Mouse (Mus musculus): Measurements from ENCODE around the gene Prkg1. TPM values are rescaled to one million over a fixed set of nuclear protein-coding genes. Genes with fewer than 3 reads are reported as not detected.
"Not testable (repeated sequence)": the region's sequence is repeated elsewhere in the genome, so short reads cannot be mapped to it uniquely, and the experiment has no call there.

Gene Prkg1
- polyA plus RNA-seq, 1 experiment from 2014 or later: 12.0 TPM

- DNase-seq (ENCODE audit: low spot score); H3K27me3 ChIP-seq (ENCODE audit: insufficient read depth, poor library complexity, severe bottlenecking); H3K4me1 ChIP-seq; H3K27ac ChIP-seq; H3K4me3 ChIP-seq; H3K9me3 ChIP-seq; H3K36me3 ChIP-seq: not testable (repeated sequence)
Measured at GRCm38 (mm10) chr19:31352784-31353183, 412.0 kb downstream of the Prkg1 start.

DNA sequence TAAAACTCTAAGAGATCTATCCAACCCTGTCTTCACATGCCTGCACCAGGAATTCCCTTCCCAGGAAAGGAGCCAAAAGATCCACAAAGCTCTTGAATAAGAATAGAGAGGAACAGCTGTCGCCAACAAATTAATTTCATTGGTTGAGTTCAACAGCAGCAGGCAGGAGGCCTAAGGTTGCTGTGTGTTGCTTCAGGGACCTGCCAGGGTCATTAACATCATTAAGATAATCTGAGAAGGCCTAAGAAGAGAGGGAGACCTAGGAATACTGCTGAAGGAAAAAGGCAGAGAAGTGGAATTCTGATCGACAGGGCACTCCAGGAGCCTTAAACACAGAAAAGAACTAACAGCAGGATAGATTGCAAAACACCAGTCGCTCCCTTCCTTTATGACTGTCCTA is 413.0 kb downstream of the Prkg1 start:
- no peaks in the 10 kb centered on the region for H3K9me3 ChIP-seq
- DNase-seq (ENCODE audit: low spot score): no peak
- no peaks in the 10 kb centered on the region for H3K36me3 ChIP-seq
- WGBS: 61% methylated on average over 3 of the region's 3 CpGs
- no peak overlapping the region for H3K27ac ChIP-seq
- H3K4me3 ChIP-seq: no peak overlapping the region
- H3K27me3 ChIP-seq (ENCODE audit: insufficient read depth, poor library complexity, severe bottlenecking): no peaks in the 10 kb centered on the region
- H3K4me1 ChIP-seq: no peaks in the 10 kb centered on the region

- Histone ChIP-seq H3K4me3 (no peak overlapping the region), H3K27me3 (ENCODE audit: insufficient read depth, poor library complexity, severe bottlenecking) (no peaks in the 10 kb centered on the region), H3K27ac (no peak overlapping the region), H3K36me3 (no peaks in the 10 kb centered on the region), H3K4me1 (no peaks in the 10 kb centered on the region), H3K9me3 (no peaks in the 10 kb centered on the region)
- no peak for DNase-seq (ENCODE audit: low spot score)
- WGBS: 23% methylated on average over 4 of the region's 4 CpGs
Measured at GRCm38 (mm10) chr19:31342150-31342549, 422.7 kb downstream of the Prkg1 start.

- no peak overlapping the region for H3K4me3 ChIP-seq
- 77% methylated on average over 1 of the region's 1 CpGs for WGBS
- H3K4me1 ChIP-seq: no peaks in the 10 kb centered on the region
- H3K27me3 ChIP-seq (ENCODE audit: insufficient read depth, poor library complexity, severe bottlenecking): no peaks in the 10 kb centered on the region
- H3K9me3 ChIP-seq: no peaks in the 10 kb centered on the region
- no peaks in the 10 kb centered on the region for H3K36me3 ChIP-seq
- no peak for DNase-seq (ENCODE audit: low spot score)
- no peak overlapping the region for H3K27ac ChIP-seq
Measured at GRCm38 (mm10) chr19:31340898-31341297, 423.9 kb downstream of the Prkg1 start.

DNA sequence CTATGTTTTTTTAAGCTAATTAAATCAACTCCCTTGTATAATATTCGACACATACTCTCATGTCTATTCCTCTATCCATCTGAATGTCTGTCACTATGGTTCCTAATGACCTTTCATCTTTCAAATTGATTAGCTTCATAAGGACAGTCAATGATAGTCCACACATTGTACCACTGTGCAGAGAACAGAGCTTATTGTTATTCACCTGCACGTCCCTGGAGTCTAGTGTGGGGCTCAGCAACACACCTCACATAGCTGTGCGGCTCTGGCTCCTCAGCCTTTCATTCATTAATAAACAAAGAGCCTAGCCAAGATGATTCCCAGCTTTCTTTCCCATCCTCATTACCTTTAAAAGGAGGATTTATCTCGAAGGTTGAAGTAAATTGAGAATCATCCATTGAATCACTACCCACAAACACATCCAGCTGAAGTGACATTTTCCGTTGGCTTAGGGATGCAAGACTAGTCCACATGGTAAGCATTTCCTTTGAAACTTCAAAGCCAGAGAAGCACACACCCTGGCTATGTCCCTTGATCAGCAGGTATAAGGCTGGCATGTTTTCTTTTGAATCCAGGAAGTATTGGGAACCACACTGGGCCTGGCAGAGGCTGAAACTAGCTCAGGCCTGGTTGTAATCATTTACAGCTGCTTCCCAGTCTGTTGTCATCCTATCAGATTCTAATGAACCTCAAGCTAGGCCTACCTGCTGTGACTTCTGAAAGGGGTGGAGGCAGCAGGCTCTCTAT is 426.3 kb downstream of the Prkg1 start:
- DNase-seq (ENCODE audit: low spot score): no peak
- 74% methylated on average over 5 of the region's 5 CpGs for WGBS

GRCm38 (mm10) chr19:31337863-31338217 is 427.0 kb downstream of the Prkg1 start:
- DNase-seq (ENCODE audit: low spot score): no peak
- H3K4me3 ChIP-seq: no peak overlapping the region
- H3K9me3 ChIP-seq: no peaks in the 10 kb centered on the region
- 76% methylated on average over 6 of the region's 6 CpGs for WGBS
- no peak overlapping the region for H3K27ac ChIP-seq
- no peaks in the 10 kb centered on the region for H3K36me3 ChIP-seq
- H3K27me3 ChIP-seq (ENCODE audit: insufficient read depth, poor library complexity, severe bottlenecking): no peaks in the 10 kb centered on the region
- H3K4me1 ChIP-seq: no peaks in the 10 kb centered on the region

More for the DNA sequence above, 426.3 kb downstream of the Prkg1 start:
- Histone ChIP-seq H3K36me3 (no peaks in the 10 kb centered on the region), H3K4me3 (no peak overlapping the region), H3K27me3 (ENCODE audit: insufficient read depth, poor library complexity, severe bottlenecking) (no peaks in the 10 kb centered on the region), H3K27ac (no peak overlapping the region), H3K4me1 (no peaks in the 10 kb centered on the region), H3K9me3 (no peaks in the 10 kb centered on the region)

GRCm38 (mm10) chr19:31337163-31337862 is 427.5 kb downstream of the Prkg1 start:
- 62% methylated on average over 8 of the region's 9 CpGs for WGBS
- no peak overlapping the region for H3K27ac ChIP-seq
- no peaks in the 10 kb centered on the region for H3K9me3 ChIP-seq
- H3K36me3 ChIP-seq: no peaks in the 10 kb centered on the region
- H3K27me3 ChIP-seq (ENCODE audit: insufficient read depth, poor library complexity, severe bottlenecking): no peaks in the 10 kb centered on the region
- no peak for DNase-seq (ENCODE audit: low spot score)
- no peak overlapping the region for H3K4me3 ChIP-seq
- no peaks in the 10 kb centered on the region for H3K4me1 ChIP-seq

DNA sequence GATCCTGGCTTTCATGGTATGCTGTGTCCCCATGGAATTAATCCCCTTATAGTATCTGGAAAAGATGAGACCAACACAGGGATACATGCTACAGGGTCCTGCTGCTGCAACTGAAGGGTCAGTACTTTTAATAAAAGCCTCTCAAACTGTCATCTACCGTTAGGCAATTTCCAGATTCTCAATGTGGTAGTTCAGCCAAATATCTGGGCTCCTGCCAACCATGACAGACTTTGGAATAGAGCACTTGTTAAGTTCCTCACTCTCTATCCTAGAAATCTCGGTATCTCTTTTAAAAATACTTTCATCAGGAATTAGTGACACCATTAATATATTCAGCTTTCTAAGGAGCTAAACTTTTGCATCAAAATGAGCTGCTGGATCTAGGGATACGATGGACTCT is 428.5 kb downstream of the Prkg1 start:
- no peaks in the 10 kb centered on the region for H3K27me3 ChIP-seq (ENCODE audit: insufficient read depth, poor library complexity, severe bottlenecking)
- H3K9me3 ChIP-seq: no peaks in the 10 kb centered on the region
- no peak overlapping the region for H3K4me3 ChIP-seq
- no peak for DNase-seq (ENCODE audit: low spot score)
- no peaks in the 10 kb centered on the region for H3K36me3 ChIP-seq
- no peaks in the 10 kb centered on the region for H3K4me1 ChIP-seq
- no peak overlapping the region for H3K27ac ChIP-seq
- WGBS: 80% methylated on average over 3 of the region's 3 CpGs

DNA sequence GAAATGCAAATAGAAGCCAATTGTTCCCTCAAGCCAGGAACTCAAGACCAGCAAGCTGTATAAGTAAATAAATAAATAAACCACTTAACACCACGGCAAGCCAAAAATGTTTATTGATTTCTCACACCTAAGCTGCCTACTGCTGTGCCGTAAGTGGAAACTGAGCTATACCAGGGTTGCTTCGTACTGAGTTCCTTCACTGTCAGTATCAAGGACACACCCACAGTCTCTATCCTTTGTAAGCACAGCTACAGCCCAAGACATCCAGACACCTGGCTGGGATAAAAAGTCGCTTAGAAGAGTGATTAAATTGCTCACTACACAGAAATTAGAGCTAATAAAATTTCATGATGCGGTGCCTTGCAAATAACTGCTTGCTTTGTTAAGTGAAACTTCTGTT is 434.9 kb downstream of the Prkg1 start:
- Histone ChIP-seq H3K36me3 (no peaks in the 10 kb centered on the region), H3K27ac (no peak overlapping the region), H3K27me3 (ENCODE audit: insufficient read depth, poor library complexity, severe bottlenecking) (no peaks in the 10 kb centered on the region), H3K4me3 (no peak overlapping the region), H3K4me1 (no peaks in the 10 kb centered on the region), H3K9me3 (no peaks in the 10 kb centered on the region)
- no peak for DNase-seq (ENCODE audit: low spot score)
- 52% methylated on average over 5 of the region's 5 CpGs for WGBS

DNA sequence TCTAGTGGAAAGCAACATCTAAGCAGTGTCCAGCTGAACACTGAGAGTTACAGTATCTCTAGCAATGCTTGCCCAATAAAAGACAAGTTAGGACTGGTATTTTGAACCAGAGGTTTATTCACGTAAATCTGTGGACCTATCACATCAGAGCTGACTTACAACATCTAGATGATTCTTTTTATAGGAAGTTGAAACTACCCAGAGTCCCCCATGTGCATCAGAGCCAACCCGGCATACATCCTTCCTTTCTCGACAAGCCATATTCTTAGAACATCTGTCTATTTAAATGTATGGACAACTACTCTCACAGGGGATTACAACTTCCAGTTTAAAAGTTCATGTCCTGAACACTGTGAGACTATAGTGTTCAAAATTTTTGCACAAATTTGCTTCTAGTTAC is 460.1 kb downstream of the Prkg1 start:
- Histone ChIP-seq H3K36me3 (no peaks in the 10 kb centered on the region), H3K4me3 (no peak overlapping the region), H3K27ac (no peak overlapping the region), H3K9me3 (no peaks in the 10 kb centered on the region), H3K27me3 (ENCODE audit: insufficient read depth, poor library complexity, severe bottlenecking) (no peaks in the 10 kb centered on the region), H3K4me1 (no peaks in the 10 kb centered on the region)
- no peak for DNase-seq (ENCODE audit: low spot score)
- WGBS: 76% methylated on average over 3 of the region's 3 CpGs

DNA sequence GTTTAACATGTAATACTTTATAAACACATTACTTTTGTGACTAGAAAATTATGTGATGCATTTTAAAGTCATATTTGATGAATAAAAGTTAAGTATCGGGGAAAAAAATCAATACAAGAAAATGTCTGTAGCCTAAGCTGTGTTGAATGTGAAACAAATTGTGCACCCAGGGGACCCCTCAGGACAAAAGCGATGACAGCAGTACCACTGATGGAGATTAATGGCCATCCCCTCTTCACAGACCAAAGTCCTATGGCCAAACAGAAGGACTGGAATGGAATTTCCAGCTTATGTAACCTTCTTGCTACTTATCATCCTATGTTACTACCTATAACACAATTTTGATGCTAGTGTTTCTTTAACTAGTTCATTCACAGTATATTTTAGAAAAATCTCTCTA is 473.6 kb downstream of the Prkg1 start:
- Histone ChIP-seq H3K9me3 (no peaks in the 10 kb centered on the region), H3K4me1 (no peaks in the 10 kb centered on the region), H3K4me3 (no peak overlapping the region), H3K27me3 (ENCODE audit: insufficient read depth, poor library complexity, severe bottlenecking) (no peaks in the 10 kb centered on the region), H3K36me3 (no peaks in the 10 kb centered on the region), H3K27ac (no peak overlapping the region)
- 85% methylated on average over 2 of the region's 2 CpGs for WGBS
- DNase-seq (ENCODE audit: low spot score): no peak

DNA sequence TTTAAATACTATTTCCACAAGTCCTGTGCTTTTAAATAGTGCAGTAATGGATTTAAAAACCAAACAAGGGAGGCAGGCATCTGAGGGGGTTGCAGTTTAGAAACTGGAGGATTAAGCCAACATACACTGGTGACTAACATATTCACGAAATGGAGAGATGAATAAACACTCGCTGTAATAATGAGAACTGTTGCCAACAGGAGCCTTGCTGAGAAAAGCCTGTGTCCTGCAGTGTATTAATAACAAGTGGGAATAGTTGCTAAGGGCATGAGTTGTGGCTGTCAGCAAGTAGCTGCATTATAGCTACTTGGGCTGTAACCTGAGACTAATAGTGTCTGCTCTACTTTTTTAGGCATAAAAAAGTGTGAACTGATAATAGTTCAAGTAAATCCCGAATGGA is 480.3 kb downstream of the Prkg1 start:
- Histone ChIP-seq H3K4me1 (no peaks in the 10 kb centered on the region), H3K4me3 (no peak overlapping the region), H3K27me3 (ENCODE audit: insufficient read depth, poor library complexity, severe bottlenecking) (no peaks in the 10 kb centered on the region), H3K27ac (no peak overlapping the region), H3K9me3 (no peaks in the 10 kb centered on the region), H3K36me3 (no peaks in the 10 kb centered on the region)
- WGBS: 58% methylated on average over 3 of the region's 3 CpGs
- DNase-seq (ENCODE audit: low spot score): no peak

- no peaks in the 10 kb centered on the region for H3K4me1 ChIP-seq
- no peak overlapping the region for H3K27ac ChIP-seq
- no peaks in the 10 kb centered on the region for H3K9me3 ChIP-seq
- no peak overlapping the region for H3K4me3 ChIP-seq
- WGBS: 92% methylated on average over 7 of the region's 7 CpGs
- no peaks in the 10 kb centered on the region for H3K27me3 ChIP-seq (ENCODE audit: insufficient read depth, poor library complexity, severe bottlenecking)
- DNase-seq (ENCODE audit: low spot score): no peak
- no peaks in the 10 kb centered on the region for H3K36me3 ChIP-seq
Measured at GRCm38 (mm10) chr19:31284126-31284525, 480.7 kb downstream of the Prkg1 start.

DNA sequence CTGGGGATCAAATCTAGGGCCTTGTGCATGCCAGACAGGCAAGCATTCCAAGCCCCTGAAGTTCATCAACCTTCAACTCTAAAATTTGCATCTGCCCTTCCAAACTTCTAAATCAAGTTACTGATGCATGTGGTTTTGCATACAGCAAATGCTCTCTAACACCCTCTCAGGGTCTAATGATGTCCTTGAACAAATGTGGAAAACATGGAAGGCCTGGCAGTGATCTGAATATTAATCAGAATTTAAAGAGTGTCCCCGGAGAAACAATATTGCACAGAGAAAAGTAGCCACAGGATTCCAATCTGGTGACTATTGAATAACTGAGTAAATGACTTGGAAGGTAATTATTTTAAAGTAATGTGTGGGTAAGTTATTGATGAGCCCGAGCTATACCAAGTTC is 481.2 kb downstream of the Prkg1 start:
- Histone ChIP-seq H3K4me1 (no peaks in the 10 kb centered on the region), H3K27me3 (ENCODE audit: insufficient read depth, poor library complexity, severe bottlenecking) (no peaks in the 10 kb centered on the region), H3K4me3 (no peak overlapping the region), H3K9me3 (no peaks in the 10 kb centered on the region), H3K36me3 (no peaks in the 10 kb centered on the region), H3K27ac (no peak overlapping the region)
- no peak for DNase-seq (ENCODE audit: low spot score)
- WGBS: 84% methylated on average over 2 of the region's 2 CpGs

Data from heart, embryonic 10.5 days (tissue).